Mouse (Mus musculus): ENCODE results near the gene Cox18. TPM values are rescaled to one million over a fixed set of nuclear protein-coding genes. Genes with fewer than 3 reads are reported as not detected.

Gene Cox18
- polyA plus RNA-seq, 1 experiment from 2014 or later = 30.3 TPM

DNA sequence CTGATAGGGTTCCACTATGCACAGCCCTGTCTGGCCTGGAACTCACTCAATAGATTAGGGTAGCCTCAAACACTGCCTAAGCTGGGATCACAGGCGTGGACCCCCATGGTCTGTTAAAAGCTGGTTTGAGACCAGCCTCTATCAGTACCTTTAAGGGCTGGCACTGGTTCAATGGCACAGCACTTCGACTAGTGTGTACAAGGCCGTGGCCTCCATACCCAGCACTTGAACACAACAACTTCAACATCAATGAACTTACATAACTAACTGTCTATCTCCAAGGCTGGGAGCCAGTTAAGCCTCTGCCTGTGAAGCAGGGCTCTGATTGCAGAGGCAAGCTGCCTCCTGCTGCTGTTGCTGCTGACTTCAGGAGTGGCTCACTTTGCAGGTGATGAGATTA lies 6.0 kb downstream of the Cox18 start:
- no peak overlapping the region for H3K4me3 ChIP-seq (replicated peaks)
- ATAC-seq = no peak
- H3K4me2 ChIP-seq (replicated peaks) = no peak overlapping the region
- no peak overlapping the region for H3K27ac ChIP-seq
- H3K36me3 ChIP-seq = peaks cover 12% of the 10 kb centered on the region; the same call in 1 of the 2 replicates
- no peaks in the 10 kb centered on the region for H3K27me3 ChIP-seq (replicated peaks)
- 0 out of 2 replicates have a peak, but pooled peaks cover under 1% of the 10 kb centered on the region for H3K4me1 ChIP-seq (replicated peaks)
- 95% methylated on average over 3 of the region's 3 CpGs for WGBS
- H3K9me3 ChIP-seq = no peaks in the 10 kb centered on the region
- no peak overlapping the region for H3K9ac ChIP-seq

DNA sequence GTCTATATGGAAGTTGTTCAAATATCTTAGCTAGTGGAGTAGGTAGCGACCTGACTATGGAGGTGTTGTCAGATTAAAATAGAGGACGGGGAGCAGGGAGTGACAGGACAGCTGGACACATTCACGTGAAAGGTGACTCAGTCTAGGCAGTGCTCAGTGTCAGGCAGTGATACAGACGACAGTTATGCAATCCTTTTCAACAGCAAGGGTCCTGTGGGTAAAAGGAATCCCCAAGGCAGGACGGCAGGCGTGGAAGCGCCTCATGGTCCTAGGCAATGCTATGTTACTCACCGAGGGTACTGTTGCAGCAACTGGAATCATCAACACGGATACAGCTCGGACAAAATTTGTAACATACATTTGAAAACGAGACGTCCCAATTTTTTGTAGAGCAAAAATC lies 6.6 kb downstream of the Cox18 start:
- H3K4me2 ChIP-seq (replicated peaks) = no peak overlapping the region
- H3K27ac ChIP-seq = no peak overlapping the region
- H3K4me1 ChIP-seq (replicated peaks) = no peaks in the 10 kb centered on the region
- H3K9ac ChIP-seq = no peak overlapping the region
- H3K9me3 ChIP-seq = no peaks in the 10 kb centered on the region
- no peak for ATAC-seq
- peaks cover 12% of the 10 kb centered on the region; the same call in 1 of the 2 replicates for H3K36me3 ChIP-seq
- no peaks in the 10 kb centered on the region for H3K27me3 ChIP-seq (replicated peaks)
- WGBS = 93% methylated on average over 12 of the region's 12 CpGs
- H3K4me3 ChIP-seq (replicated peaks) = no peak overlapping the region

DNA sequence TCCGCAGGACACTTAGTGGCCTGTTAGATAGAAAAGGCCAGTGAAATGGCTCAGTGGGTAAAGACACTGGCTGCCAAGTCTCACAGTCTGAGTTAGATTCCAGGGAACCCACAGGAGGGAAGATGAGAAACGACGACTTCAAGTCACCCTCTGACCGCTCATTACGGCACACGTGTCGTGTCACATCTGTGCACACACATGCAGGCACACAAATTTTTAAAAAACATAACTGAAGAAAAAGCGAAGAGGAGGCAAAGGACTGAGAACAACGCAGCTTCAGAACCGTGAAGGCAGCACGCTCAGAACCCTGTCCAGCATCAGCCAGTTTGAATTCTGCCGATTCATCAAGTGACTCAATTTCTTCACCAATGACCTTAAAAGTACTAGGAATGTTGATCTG lies 10.4 kb downstream of the Cox18 start:
- no peaks in the 10 kb centered on the region for H3K9me3 ChIP-seq
- WGBS = 95% methylated on average over 12 of the region's 12 CpGs
- H3K36me3 ChIP-seq = peaks cover 12% of the 10 kb centered on the region; the same call in 1 of the 2 replicates
- H3K27me3 ChIP-seq (replicated peaks) = no peaks in the 10 kb centered on the region
- H3K4me3 ChIP-seq (replicated peaks) = no peak overlapping the region
- H3K9ac ChIP-seq = no peak overlapping the region
- H3K4me2 ChIP-seq (replicated peaks) = no peak overlapping the region
- H3K4me1 ChIP-seq (replicated peaks) = no peaks in the 10 kb centered on the region
- no peak for ATAC-seq
- H3K27ac ChIP-seq = no peak overlapping the region

DNA sequence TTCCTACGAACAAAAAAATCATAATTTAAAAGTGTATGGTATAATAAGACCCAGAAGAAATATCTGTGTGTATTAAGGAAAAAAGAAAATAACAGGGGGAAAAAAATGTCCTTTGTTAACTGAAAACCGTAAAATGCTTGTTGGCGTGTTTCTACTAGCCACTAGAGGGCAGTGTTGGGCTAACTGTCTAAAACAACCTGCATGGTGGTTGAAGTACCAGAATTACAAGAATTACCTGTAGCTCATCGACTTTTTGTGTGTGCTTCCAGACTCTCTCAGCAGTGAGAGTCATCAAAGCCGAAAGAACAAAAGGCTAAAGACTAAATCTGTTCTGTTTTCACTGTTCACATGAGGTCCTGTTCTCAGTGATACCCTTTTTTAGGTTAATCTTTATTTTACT lies 20.6 kb downstream of the Cox18 start:
- no peaks in the 10 kb centered on the region for H3K36me3 ChIP-seq
- H3K27ac ChIP-seq = no peak overlapping the region
- no peak overlapping the region for H3K4me2 ChIP-seq (replicated peaks)
- WGBS = 18% methylated on average over 5 of the region's 5 CpGs
- no peaks in the 10 kb centered on the region for H3K4me1 ChIP-seq (replicated peaks)
- no peaks in the 10 kb centered on the region for H3K27me3 ChIP-seq (replicated peaks)
- H3K9ac ChIP-seq = no peak overlapping the region
- ATAC-seq = peak; percentile 57; the same call in 1 of the 2 replicates
- no peak overlapping the region for H3K4me3 ChIP-seq (replicated peaks)
- H3K9me3 ChIP-seq = no peaks in the 10 kb centered on the region

DNA sequence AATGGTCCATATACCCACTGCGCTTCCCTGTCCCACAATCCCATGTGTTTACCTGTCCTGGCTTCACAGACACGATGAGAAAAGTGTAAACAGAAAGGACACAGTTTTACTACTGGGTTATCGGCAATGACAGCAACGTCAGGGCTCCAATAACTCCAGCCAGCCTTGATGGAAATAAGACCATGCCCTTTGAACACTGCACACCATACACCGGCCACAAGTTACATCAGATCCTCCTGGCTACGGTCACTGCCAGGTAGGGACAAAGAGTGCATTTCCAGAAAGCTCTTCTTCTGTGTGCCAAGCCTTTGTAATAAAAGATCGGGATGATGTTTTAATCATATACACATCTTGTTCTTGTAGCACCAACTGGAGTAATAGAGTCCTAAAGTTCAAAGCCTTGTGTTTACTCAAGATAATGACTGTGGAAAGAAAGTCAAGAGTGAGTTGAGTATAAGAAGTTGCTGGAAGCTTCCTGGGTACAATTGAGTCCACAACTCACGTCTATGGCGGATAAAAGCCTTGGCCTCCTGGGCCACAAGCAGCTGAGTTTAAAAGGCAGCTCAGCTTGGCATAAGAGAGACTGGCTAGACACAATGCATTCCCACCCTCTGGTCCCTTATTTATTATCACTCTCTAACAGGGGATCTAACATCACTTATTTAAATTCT lies 21.2 kb downstream of the Cox18 start:
- H3K36me3 ChIP-seq = no peaks in the 10 kb centered on the region
- no peaks in the 10 kb centered on the region for H3K9me3 ChIP-seq
- no peak overlapping the region for H3K9ac ChIP-seq
- peak; percentile 73 for ATAC-seq
- WGBS = 54% methylated on average over 9 of the region's 9 CpGs
- no peaks in the 10 kb centered on the region for H3K27me3 ChIP-seq (replicated peaks)
- H3K4me3 ChIP-seq (replicated peaks) = no peak overlapping the region
- no peak overlapping the region for H3K27ac ChIP-seq
- peak overlapping the region; percentile 26 for H3K4me2 ChIP-seq (replicated peaks)
- no peaks in the 10 kb centered on the region for H3K4me1 ChIP-seq (replicated peaks)

DNA sequence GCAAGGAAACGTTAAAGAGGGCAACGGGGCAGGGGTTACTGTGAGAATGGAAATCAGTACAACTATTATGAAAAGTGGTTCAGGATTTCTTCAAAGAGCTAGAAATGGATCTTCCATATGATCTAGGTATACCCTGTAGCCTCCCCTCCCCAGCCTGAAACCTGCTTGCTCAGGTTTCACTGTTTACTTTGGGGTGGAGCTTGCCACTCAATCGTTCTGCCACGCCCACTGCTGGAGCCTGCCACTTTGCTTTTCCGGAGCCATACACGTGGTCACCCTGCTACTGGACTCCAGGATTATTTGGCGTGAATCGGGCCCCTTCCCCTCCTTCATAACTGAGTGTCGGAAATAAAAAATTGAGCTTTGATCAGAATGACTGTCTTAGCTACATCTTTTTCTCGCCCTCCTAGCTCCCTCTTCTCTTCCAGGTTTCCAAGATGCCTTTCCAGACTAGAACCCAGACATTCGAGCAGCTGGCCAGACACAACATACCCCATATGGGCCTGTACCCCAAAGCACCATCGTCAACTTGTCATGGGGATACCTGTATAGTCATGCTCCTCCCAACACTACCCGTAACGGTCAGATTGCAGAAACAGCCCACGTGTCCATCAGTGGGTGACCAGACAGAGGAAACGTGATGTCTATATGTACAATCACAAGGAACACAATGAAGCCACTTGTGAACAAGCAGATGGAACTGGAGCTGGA lies 23.7 kb downstream of the Cox18 start:
- Histone ChIP-seq H3K27me3 (replicated peaks) (no peaks in the 10 kb centered on the region), H3K4me3 (replicated peaks) (no peak overlapping the region), H3K27ac (no peak overlapping the region), H3K9me3 (no peaks in the 10 kb centered on the region), H3K9ac (no peak overlapping the region), H3K36me3 (no peaks in the 10 kb centered on the region), H3K4me1 (replicated peaks) (no peaks in the 10 kb centered on the region), H3K4me2 (replicated peaks) (no peak overlapping the region)
- peak; percentile 60 for ATAC-seq
- 49% methylated on average over 16 of the region's 16 CpGs for WGBS

DNA sequence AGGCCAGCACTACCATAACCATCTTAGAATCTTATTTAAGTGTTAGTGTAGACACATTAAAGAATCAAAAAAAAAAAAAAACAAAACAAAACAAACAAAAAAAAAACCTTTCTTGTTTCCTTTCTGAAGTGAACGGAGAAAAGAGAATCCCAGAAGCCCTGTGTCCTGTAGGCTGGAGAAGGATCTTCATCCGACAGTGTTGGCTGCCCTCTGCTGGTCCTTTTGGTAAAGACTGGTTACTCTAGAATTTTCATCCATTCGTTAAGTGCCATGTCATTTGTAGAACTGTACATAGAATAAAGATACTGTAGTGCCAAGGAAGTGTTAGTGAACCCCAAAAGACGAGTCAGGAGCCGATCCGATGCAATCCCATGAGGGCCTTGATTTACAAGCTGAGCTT lies 29.0 kb downstream of the Cox18 start:
- no peak overlapping the region for H3K4me3 ChIP-seq (replicated peaks)
- no peak overlapping the region for H3K4me2 ChIP-seq (replicated peaks)
- no peak for ATAC-seq
- no peaks in the 10 kb centered on the region for H3K4me1 ChIP-seq (replicated peaks)
- H3K36me3 ChIP-seq = no peaks in the 10 kb centered on the region
- H3K9me3 ChIP-seq = no peaks in the 10 kb centered on the region
- H3K27me3 ChIP-seq (replicated peaks) = no peaks in the 10 kb centered on the region
- no peak overlapping the region for H3K9ac ChIP-seq
- 25% methylated on average over 6 of the region's 6 CpGs for WGBS
- H3K27ac ChIP-seq = no peak overlapping the region

DNA sequence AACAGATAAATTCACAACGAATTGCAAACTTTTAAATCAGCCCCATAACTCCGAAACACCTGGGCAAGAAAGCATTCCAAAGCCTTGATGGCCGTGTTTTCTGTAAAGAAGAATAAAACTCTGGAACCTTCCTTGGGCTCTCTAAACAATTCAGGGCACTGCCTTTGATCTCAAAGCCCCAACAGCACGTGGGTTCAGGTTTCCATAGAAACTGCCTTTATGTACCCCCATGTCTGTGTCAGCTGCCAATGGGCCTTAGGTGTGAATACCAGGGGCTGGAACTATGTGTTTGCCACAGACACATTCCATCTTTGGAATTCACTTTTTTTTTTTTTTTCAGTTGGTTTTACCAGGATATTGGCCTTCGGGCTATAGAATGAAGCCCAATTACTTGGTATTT lies 41.0 kb downstream of the Cox18 start:
- Histone ChIP-seq H3K9ac (no peak overlapping the region), H3K4me3 (replicated peaks) (no peak overlapping the region), H3K4me1 (replicated peaks) (no peaks in the 10 kb centered on the region), H3K36me3 (no peaks in the 10 kb centered on the region), H3K27ac (no peak overlapping the region), H3K4me2 (replicated peaks) (no peak overlapping the region), H3K27me3 (replicated peaks) (no peaks in the 10 kb centered on the region), H3K9me3 (no peaks in the 10 kb centered on the region)
- no peak for ATAC-seq
- 57% methylated on average over 5 of the region's 5 CpGs for WGBS

DNA sequence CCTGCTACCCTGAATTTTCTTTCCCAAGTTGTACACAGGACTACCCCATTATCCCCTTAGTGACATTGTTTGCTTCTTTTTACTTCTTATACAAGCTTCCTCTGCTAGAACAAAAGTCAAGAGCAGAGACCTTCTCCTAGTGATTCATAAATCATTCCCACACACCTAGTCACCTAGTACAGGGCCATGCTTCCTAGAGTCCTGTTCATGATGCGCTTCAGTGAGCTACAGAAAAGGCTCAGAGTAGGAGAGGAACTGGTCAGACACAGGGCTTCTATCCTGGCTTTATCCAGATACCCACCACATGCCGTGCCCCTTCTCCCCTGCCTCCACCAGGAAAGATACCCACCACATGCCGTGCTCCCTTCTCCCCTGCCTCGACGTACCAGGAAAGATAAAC lies 44.7 kb downstream of the Cox18 start:
- no peaks in the 10 kb centered on the region for H3K9me3 ChIP-seq
- no peaks in the 10 kb centered on the region for H3K27me3 ChIP-seq (replicated peaks)
- 75% methylated on average over 4 of the region's 5 CpGs for WGBS
- H3K4me2 ChIP-seq (replicated peaks) = no peak overlapping the region
- H3K9ac ChIP-seq = no peak overlapping the region
- H3K4me3 ChIP-seq (replicated peaks) = no peak overlapping the region
- no peaks in the 10 kb centered on the region for H3K4me1 ChIP-seq (replicated peaks)
- H3K36me3 ChIP-seq = no peaks in the 10 kb centered on the region
- no peak overlapping the region for H3K27ac ChIP-seq
- ATAC-seq = no peak

DNA sequence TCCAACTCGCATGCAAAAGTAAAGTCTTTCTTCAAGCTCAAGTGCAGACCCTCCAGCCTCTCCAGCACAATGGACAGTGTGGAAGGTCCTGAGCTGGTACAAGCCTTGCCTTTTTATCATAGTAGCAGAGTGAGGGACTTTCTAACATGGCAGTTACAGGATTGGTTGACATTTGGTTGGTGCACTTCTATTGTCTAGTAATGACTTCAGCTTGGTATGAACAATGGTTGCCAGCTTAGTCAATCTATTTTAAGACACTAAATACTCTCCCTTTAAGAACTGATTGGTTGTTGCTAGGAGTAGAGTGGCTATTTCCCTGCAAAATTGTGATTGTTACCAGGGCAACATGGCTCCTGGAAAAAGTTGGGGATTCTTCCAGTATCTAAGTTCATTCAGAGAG lies 45.7 kb downstream of the Cox18 start:
- no peak for ATAC-seq

More for the DNA sequence above, 45.7 kb downstream of the Cox18 start:
- no peak overlapping the region for H3K4me3 ChIP-seq (replicated peaks)
- no peaks in the 10 kb centered on the region for H3K4me1 ChIP-seq (replicated peaks)
- no peak overlapping the region for H3K27ac ChIP-seq
- no peak overlapping the region for H3K4me2 ChIP-seq (replicated peaks)
- no peaks in the 10 kb centered on the region for H3K36me3 ChIP-seq
- no peak overlapping the region for H3K9ac ChIP-seq
- H3K27me3 ChIP-seq (replicated peaks) = no peaks in the 10 kb centered on the region
- WGBS = 97% methylated on average over 1 of the region's 1 CpGs
- H3K9me3 ChIP-seq = no peaks in the 10 kb centered on the region

Other genes starting within 250 kb of the Cox18 start
- 23.1 and 23.2 TPM in 2 replicates for gene Ankrd17, start 142.6 kb upstream of the Cox18 start, polyA plus RNA-seq (2015; fragmentation: Nextera tagmentation; extraction: Ambion mirVana)
- 5.5 and 6.6 TPM in 2 replicates for gene Gm9958, start 143.2 kb upstream of the Cox18 start, polyA plus RNA-seq (2015; fragmentation: Nextera tagmentation; extraction: Ambion mirVana)
- 51.4 and 80.7 TPM in 2 replicates for gene Alb, start 236.9 kb upstream of the Cox18 start, polyA plus RNA-seq (2015; fragmentation: Nextera tagmentation; extraction: Ambion mirVana)